Mouse (Mus musculus): ENCODE data around the gene Plscr3. TPM values are rescaled to one million over a fixed set of nuclear protein-coding genes. Genes with fewer than 3 reads are reported as not detected.

Plscr3 gene
- polyA plus RNA-seq (2021; fragmentation: Nextera tagmentation): 5.0 and 5.4 TPM in 2 replicates
- long read RNA-seq, experiment 1, partial matches to known transcripts: 0 of 6 reads
- long read RNA-seq, experiment 1, other reads (novel, unspliced or antisense): 2 of 6 reads
- long read RNA-seq, experiment 2, transcript Plscr3-203 (8 exons, 2,785 nt): major isoform, 18 of 35 reads
- long read RNA-seq, experiment 2, transcript Plscr3-201 (7 exons, 1,927 nt): minor isoform, 8 of 35 reads
- long read RNA-seq, experiment 2, partial matches to known transcripts: 1 of 35 reads
- long read RNA-seq, experiment 2, other reads (novel, unspliced or antisense): 5 of 35 reads

DNA sequence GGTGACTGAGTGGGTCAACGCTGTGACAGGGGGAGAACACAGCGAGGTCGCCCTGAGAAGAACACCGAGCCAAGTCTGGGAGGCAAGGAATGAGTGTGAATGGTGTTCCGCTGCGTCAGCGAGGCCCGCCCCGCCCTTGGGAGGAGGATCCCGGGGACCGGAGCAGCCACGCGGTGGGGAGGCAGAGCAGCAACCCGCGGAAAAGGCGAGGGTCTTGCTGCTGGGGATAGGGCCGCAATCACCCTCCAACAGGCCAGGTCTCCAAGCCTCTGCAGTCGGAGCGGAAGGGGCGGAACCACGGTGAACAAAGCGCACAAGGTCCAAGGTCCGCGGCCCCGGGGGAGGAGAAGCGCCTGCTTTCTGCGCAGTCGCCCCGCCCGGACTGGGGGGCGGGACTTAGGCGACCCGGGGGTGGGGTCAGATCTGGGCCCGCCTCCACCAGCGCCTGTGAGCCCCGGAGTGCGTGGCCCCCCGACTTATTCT lies at the start of gene Plscr3:
Plscr3 (plus strand) TSS at position 179 of the 483 bp plus-strand sequence.

DNA sequence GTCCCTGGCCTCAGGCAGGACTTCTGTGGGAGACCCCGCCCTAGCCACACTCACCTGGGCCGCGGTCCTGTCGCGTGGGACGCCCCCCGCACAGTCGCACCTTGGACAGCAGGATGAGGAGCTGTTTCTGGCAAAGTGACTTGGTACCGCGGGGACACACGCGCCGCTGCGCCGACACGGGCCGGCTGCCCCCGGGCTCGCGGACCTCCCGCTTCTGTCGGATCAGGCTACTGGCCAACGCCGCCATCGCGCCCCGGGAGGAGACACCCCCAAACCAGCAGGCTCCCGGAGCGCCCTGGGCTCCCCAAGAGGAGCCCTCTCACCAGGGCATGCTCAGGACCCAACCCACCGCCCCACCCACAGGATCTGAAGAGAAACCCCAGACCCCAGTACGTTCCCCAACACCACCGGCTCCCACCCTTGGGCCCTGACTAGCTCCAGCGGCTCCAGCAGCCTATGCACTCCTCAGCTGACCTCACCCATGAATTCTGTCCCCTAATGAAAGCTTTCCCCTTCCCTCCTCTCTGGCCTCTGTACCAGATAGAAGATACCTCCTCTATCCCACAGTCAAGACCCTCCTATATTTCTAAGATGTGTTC lies 44.7 kb upstream of the Plscr3 start, which contains the start of gene Fgf11:
Fgf11 (minus strand) TSS at position 479 of the 599 bp plus-strand sequence.

DNA sequence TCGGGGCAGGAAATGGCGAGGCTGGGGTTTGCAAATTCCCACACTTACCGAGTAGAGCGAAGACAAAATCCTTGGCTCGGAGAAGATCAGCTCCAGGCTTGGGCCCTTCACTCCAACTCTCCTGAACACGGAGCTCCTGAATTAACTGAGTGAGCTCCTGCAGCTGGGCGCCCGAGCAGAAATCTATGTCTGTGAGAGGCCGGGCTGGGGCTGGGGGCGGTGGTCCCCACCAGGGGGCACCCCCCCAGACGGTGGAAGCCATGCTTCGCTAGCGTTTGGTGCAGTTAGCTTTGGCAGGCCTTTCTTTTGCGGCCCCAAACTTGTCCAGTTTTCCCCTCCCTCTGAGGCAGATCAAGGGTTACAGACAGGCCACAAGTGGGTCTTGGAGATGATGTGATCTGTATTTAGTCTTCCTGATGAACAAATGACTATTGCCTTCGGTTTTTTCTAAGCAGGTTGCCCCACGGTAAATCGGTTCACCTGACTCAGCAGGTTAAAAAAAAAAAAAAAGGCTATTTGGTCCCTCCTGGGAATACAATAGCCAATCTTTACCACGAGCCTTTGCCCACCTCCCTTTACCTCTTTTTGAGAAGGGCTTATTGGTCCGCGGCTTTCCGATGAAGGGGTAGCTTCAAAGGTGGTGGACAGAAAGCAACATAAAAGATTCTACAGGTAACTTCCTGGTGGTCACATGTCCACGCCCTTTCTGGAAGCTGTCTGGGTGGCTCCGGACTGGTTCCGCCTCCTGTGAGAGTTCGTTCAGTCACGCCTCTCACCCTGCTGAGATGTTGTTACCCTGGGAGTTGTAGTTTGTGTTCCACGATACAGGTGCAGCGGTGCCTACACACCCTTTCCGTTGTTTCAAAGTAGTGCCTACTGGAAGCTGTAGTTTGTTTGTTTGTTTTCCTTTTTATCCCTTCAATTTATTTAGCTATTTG lies 40.9 kb upstream of the Plscr3 start, which contains the start of gene Tmem102:
Tmem102 (minus strand) TSS at position 653 of the 938 bp plus-strand sequence.

DNA sequence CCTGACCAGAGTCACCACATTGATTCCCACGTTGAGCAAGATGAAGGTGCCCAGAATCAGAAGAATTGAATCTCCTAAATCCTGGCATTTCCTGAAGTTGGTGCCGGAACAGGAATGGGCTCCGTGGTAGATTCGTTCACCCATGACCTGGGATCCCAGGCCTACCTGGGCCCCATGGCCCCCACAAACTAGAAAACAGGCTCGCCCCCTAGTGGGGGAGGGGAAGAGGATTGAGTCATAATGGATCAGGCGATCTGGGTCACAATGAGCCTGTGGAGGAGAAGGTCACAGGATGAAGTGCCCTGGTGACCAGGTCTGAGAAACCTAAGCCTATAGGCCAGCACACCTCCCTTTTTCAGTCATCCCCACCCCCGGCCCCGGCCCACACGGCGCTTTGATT lies 31.0 kb upstream of the Plscr3 start, which contains the start of gene Gm39566:
Gm39566 (minus strand) TSS at position 144 of the 400 bp plus-strand sequence.

DNA sequence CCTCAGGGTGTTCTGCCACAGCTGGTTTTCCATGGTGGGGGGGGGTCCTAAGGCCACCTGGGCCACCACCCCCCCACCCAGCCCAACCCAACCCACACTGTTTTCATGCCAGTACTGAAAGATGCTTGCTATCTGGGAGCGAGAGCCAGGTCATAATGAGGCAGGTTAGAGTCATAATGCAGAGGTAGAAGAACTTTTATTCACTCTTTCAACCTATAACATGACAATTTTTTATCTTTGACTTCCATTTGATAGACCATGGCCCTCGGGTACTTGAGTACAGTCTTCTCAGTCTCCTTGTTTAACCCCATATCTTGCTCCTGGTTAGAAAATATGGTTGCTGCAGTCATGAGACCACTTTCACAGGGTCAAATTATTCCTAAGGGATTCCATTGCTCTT lies 27.8 kb upstream of the Plscr3 start, which contains the start of gene Spem2:
Spem2 (minus strand) TSS at position 101 of the 400 bp plus-strand sequence.

DNA sequence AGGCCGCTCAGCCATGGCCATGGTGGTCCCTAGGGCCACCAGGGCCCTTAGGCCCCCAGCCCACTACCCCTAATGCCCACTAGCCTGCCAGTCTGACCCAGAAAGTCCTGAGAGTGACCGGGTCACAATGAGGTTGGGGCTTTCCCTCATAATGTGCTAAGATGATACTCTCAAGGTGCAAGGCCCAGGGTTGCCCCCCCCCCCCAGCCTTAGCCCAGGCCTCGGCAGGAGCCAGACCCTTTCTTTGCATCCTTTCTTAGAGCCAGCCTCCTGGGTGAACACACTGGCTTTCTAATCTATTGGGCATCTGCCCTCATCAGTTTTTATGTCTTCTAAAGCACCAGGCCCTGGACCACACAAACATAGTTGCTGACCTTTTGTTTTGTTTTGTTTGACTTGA lies 24.1 kb upstream of the Plscr3 start, which contains the start of gene Spem1:
Spem1 (minus strand) TSS at position 101 of the 400 bp plus-strand sequence.

DNA sequence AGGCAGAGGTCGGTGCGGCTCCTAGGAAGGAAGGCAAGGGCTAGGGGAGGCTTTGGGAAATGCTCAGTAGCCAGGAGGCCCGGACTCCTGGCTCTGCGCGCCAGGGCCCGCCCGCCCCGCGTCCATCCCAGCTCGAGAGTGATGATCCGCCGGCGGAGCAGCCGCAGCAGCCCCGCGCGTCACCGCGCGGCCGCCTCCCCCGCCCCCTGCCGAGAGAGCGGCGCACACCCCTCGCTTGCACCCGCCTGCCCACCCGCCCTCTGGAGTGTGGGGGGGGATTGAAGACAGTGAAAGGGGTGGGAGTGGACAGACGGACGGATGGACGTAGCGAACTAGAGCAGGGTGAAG lies 8.6 kb upstream of the Plscr3 start, which contains the start of gene Nlgn2:
Nlgn2 (minus strand) TSS at position 181 of the 348 bp plus-strand sequence.

DNA sequence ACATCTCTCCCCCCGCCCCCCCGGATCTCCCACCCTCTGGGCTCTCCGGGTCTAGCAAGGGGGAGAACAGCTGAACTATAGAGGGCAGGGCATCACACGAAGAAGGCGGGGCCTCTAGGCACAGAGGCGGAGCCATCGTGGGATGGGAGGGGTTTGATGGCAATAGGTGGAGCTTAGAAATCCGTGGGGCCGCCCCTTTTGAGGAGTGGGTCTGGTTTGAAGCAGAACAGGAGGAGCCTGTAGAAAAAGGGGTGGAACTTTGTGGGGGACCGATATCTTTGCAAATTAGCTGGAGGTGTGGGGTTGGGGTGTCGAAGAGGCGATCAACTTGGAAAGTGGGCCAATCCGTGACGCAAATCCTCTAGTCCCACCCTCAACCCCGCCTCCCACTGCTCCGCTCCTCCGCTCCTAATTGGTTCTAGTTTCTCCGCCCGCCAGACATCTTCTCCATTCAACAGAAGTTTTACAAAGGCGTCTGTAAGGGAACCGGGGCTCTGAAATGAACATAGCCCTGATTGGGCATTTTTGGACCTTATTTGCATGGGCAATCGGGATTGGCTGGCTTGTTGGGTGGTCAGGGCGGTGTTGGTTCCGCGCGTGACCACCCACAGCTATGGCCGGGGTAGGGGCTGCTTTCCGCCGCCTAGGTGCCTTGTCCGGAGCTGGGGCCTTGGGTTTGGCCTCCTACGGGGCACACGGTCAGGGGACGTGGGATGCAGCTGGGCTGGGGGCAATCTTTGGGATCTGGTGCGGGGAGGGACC lies 8.0 kb upstream of the Plscr3 start, which contains the start of gene Tmem256:
Tmem256 (plus strand) TSS at position 563 of the 762 bp plus-strand sequence.

DNA sequence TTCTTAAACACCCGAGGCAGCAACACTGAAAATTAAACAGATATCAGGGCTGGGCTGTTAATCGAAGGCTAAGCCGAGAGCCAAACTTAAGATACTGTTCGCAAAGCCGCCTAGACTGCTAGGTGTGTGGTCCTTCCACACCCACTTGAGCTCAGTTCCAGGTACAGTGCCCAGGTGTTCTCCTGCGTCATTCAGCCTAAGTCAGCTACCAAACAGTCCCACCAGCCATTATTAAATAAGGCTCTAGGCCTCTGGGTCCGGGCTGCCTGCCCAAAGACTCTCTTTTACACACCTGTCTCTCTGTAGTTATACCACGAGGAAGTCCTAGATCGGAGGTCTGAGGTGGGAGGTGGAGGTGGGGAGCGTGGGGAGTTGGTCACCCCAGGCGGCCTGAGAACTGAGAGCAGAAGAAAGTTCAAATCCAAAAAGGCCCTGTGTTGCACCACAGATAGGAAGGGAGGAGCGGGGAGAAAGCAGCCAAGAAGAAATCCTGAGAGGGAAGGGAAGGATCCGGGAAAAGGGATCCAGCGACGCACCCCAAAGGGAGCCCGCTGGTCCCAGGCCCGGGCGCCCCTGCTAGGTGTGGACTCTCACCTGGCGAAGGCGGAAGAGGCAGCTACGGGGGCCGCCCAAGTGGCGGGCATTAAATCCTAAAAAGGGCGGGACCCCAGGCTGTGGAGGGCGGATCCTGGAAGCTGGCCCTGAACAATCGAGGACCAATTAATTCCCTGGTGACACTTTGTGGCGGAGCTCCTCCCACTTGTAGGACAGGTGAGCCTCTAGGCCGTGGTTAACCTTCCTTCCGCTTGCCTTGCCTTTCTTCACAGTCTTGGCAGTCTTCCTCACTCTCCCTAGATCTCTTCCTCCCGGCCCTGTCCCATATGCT lies 12.2 kb downstream of the Plscr3 start, which contains the start of gene Tnk1:
Tnk1 (minus strand) TSS at position 618 of the 886 bp plus-strand sequence.

DNA sequence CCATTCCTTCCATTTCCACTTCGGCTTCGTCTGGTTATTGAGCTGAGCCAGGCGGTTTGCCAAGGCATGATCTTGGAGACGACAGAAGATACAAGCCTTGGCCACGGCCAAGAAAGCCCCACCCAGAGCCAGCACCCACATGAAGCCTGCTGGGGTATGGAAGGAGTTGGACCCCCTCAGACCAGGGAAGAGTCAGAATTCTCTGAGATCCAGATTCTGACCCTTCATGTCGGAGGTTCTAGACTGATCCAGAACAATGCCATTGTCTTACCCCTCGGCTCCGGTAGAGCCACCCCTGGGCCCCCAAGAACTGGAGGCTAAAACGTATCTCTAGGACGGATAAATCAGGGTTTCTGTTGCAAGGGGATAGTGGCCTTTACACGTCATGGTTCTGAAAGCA lies 31.7 kb downstream of the Plscr3 start, which contains the start of gene Tmem95:
Tmem95 (minus strand) TSS at position 141 of the 400 bp plus-strand sequence.

DNA sequence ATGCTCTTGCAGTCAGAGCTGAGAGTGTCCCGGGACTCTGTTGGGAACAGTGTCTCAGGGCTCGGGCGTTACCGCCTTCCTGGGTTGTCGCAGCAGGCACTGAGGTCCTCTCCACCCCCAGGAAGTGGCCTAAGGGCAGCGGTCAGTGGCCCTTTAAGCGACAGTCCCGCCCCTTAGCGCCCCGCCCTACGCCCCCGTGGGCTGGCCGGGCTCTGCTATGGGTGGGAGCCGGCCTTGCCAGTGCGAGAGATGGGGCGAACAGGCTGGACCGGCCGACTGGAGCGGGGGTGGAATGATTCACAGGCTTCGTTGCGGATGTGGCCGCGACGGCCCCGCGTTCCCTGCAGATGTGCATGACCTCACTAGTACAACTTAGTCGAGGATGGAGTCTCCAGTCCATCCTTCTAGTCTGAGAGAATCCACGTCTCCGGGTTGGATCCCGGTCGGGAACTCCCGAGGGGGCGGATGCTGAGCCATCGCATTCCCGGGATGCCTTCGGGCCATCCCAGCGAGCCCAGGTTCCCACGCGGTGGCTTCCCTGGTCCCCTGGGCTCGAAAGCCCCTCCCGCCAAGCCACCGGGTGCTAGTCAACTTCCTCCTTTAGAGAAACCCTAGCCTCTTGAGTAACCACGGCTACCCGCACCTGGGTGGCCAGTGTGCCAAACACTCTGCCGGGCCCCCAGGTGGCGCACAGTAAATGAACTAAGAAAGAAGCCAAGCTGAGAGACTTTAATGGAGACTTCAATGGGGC lies 34.9 kb downstream of the Plscr3 start, which contains the start of gene Kctd11:
Kctd11 (minus strand) TSS at position 554 of the 751 bp plus-strand sequence.

DNA sequence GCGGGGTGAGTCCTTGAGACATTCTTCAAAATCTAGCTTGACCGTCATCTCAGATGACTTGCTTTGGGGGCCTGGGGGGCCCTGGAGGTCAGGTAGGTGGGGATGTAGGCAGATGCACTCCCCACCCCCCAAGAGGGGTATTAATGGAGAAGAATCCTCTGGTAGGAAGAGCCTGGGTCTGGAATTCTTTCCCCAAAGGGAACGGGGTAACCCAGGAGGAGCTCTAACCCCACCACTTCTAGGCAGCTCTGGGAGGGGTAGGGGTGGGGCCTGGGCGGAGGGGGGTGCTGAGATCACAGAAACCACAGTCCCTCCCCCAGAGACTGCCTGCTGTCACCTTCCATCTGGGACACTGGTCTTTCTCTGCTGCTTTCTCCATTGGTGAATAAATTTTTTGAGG lies 49.1 kb downstream of the Plscr3 start, which contains the start of gene Acap1:
Acap1 (minus strand) TSS at position 249 of the 400 bp plus-strand sequence.

DNA sequence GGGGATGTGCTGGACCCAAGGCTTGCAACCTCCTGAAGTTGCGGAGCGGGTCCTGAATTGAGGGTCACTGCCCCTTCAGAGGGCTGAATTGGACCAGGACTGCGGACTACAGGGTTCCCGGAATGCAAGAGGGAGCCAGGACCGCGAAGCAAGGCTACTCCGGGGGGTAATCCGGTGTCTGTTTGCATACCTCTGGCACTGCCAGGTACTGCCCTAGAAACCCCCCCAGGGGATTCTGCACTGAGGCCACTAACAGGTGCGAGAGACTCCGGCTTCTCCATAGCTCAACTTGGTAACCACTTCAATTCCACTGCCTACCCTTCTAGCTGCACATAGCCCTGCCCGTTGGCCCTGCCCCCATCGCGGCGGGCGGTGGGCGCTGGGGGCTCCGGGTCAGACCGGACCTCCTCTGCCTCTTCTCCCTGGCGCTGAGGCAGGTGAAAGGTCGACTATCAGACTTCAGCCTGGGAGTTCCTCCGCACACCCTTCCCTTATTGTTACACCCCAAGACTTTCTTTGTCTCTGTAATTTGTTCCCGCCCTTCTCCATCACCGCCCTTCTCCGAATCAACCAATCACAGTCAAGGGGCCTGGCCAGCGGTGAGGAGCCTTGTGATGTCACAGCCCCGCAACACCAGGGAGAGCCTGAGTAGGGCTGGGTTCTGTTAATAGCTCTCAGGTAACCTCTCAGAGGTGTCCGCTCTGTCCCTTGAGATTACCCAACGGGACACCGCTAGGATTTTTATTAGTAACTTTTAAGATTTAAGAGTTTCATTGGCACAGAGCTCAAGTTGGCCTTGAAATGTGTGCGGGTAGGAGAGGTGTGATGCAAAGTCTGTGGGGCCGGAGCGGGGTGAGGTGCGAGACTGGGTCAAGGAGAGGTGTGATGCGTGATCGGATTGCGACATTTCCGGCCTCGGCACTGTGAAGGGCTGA lies 54.6 kb downstream of the Plscr3 start, which contains the start of the genes 2810408A11Rik and Neurl4:
2810408A11Rik (minus strand) TSS at position 517 of the 935 bp plus-strand sequence.
Neurl4 (plus strand) TSS at position 602 of the 935 bp plus-strand sequence.

Measured in layer of hippocampus, adult 6 months (tissue).